In genomic region chr10:77121287-77122022, GRCm38 (mm10) we compare ENCODE assay signal across 17 mouse cellular contexts. TPM values are rescaled to one million over a fixed set of nuclear protein-coding genes. Genes with fewer than 3 reads are reported as not detected.
A peak's percentile ranks its signal among the peaks of the same experiment; 100 is the strongest.
DNase-seq lines count a peak whose midpoint lies in the region.
"Had no signal": no experiment of that assay in that cellular context is flagged by ENCODE, and none has a peak within 500 bp of the region (broad histone marks: within the 10 kb centered on the region; RNA-seq: fewer than 3 reads in every experiment).

No protein-coding gene starts in this region.

- DNase-seq in heart, adult 11 months = peak; percentile 94
- DNase-seq in heart, postnatal 4 days = no peak
- DNase-seq in right cerebral cortex, adult 18-20 months = peak; percentile 59
- DNase-seq in right cerebral cortex, postnatal 14 days = no peak
- peak; percentile 86 for DNase-seq in NIH3T3 (ENCODE audit: low read depth)
- no peak for DNase-seq in lung, postnatal 14 days
- no peak for DNase-seq in adrenal gland, adult 8-10 months
- DNase-seq: adrenal gland, postnatal 14 days; cerebellum, adult 9-10 months; kidney, postnatal 14 days; left cerebral cortex, postnatal 4 days; lung, postnatal 4 days; midbrain, embryonic 14.5 days; retina, postnatal 1 day; thymus, adult 2 months; thymus, postnatal 4 days had no signal

RNA-seq across cellular contexts. Expression of gene Col18a1, which starts 44.9 kb away (rescaled TPM):
- total RNA-seq in heart, postnatal 4 days (2021) = 10 to 100 TPM; 70.4 to 74.9 TPM
- 10 to 100 TPM; 41.9 to 49.0 (median 48.0) TPM for total RNA-seq in adrenal gland, adult 8-10 months (2022)
- total RNA-seq: megakaryocyte-erythroid progenitor cell, adult 5-6 weeks had no signal

Comparison
In these comparisons a context has a peak if more than half of its experiments do, and no peak if none do; other contexts are left out.
1. DNase-seq: peak in heart, adult 11 months (single experiment), right cerebral cortex, adult 18-20 months (single experiment) and NIH3T3 (single experiment); none in heart, postnatal 4 days (single experiment), right cerebral cortex, postnatal 14 days (single experiment), lung, postnatal 14 days (single experiment) and adrenal gland, adult 8-10 months (single experiment).